Comparison of ENCODE assay signal across 24 mouse cellular contexts in the genomic region with DNA sequence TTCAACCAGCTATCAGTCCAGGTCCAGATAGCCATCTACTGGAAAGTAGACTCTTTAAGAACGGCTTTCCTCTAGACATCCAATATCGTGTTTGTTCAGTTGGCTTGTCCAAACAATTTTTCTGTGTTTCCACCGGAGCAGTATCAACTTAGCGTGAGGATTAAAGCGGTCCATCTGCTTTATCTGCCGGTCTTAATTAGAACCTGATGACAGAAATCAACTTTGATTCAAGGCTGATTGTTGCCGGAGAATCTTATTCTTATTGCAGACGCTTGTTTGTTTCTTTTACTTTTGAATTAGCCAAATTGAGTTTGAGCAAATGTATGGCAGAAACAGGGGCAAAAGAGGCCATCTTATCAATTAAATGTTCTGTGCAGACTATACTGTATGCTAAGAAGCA.
"Had no signal": no experiment of that assay in that cellular context is flagged by ENCODE, and none has a peak within 500 bp of the region (broad histone marks: within the 10 kb centered on the region; RNA-seq: fewer than 3 reads in every experiment).

No protein-coding gene starts in this region.

- H3K9me3 ChIP-seq: hindbrain, embryonic 10.5 days; hindbrain, embryonic 12.5 days; intestine, embryonic 15.5 days; limb, embryonic 10.5 days; limb, embryonic 12.5 days; liver, embryonic 12.5 days had no signal

- H3K9ac ChIP-seq: hindbrain, embryonic 12.5 days; hindbrain, embryonic 14.5 days; intestine, embryonic 15.5 days; limb, embryonic 12.5 days; liver, embryonic 12.5 days had no signal

- H3K36me3 ChIP-seq: hindbrain, embryonic 10.5 days; hindbrain, embryonic 12.5 days; intestine, embryonic 15.5 days; limb, embryonic 10.5 days; limb, embryonic 12.5 days; liver, embryonic 12.5 days had no signal

- ATAC-seq: hindbrain, embryonic 16.5 days; inflammation-experienced regulatory T-cells, adult 6 months; intestine, embryonic 15.5 days; intestine, postnatal 0 days; liver, embryonic 12.5 days had no signal

- H3K4me3 ChIP-seq: heart, adult 2 months; hindbrain, embryonic 10.5 days; hindbrain, embryonic 12.5 days; intestine, embryonic 15.5 days; layer of hippocampus, adult 2 months; left cerebral cortex, adult 2 months; limb, embryonic 10.5 days; limb, embryonic 12.5 days; liver, embryonic 12.5 days had no signal

- H3K4me2 ChIP-seq: heart, embryonic 11.5 days; hindbrain, embryonic 12.5 days; hindbrain, embryonic 14.5 days; intestine, embryonic 15.5 days; limb, embryonic 12.5 days; liver, embryonic 12.5 days had no signal

- H3K4me1 ChIP-seq: hindbrain, embryonic 10.5 days; hindbrain, embryonic 12.5 days; intestine, embryonic 15.5 days; liver, embryonic 12.5 days had no signal

- DNase-seq: gastrocnemius, postnatal 14 days; gastrocnemius, postnatal 36 days; heart, adult 2 months; heart, postnatal 10 days; heart, postnatal 4 days; kidney, adult 18-20 months; kidney, adult 8-10 months; kidney, postnatal 10 days; kidney, postnatal 25 days; kidney, postnatal 4 days; liver had no signal

- H3K27me3 ChIP-seq: hindbrain, embryonic 12.5 days; intestine, embryonic 15.5 days; liver, embryonic 12.5 days had no signal

- H3K27ac ChIP-seq: heart, adult 2 months; hindbrain, embryonic 10.5 days; hindbrain, embryonic 12.5 days; hindbrain, embryonic 14.5 days; intestine, embryonic 15.5 days; layer of hippocampus, adult 2 months; left cerebral cortex, adult 2 months; limb, embryonic 10.5 days; limb, embryonic 12.5 days; liver, embryonic 12.5 days had no signal
